ENCODE assay signal across 1 mouse cellular context in the genomic region with DNA sequence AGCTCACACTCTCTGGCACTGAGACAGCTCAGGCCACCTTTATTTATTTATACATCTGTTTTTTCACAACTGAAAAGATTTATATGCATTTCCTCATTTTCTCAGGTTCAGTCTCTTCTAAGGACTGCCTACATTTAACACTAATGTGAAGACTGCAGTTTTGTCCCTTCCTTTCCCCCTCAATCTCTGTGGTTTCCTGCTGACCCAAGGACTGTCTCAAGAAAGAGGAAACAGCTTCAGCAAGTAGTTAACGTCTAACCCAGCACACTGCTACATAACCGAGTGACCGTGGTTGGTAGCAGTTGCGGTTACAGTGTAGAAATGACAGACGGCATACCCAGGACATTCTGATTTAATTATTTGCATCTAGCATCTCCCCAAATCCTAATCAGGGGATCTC.
TF ChIP-seq lines count a peak whose summit lies in the region.

No protein-coding gene starts in this region.

TF ChIP-seq in CH12.LX, 34 proteins besides CTCF, POLR2A, EP300 and RAD21:
- TF ChIP-seq BHLHE40 (IDR thresholded peaks at IDR 0.05; ENCODE audit: low read depth, low read length) (no peak), USF1 (IDR thresholded peaks at IDR 0.05; ENCODE audit: low read depth, low read length) (no peak)
